Mouse (Mus musculus) ES-E14 (cell line): ENCODE measurements at regions not wholly inside any gene's neighbourhood (a gene's known extent, or its start where the extent isn't known, plus 50 kb on each side); places are given as distances from the start of the nearest gene placed in this dataset.

Experiments
- DNase-seq: peaks from one replicate; pipeline ENCODE4 v3.0.0-alpha.2; 2013; ENCODE audit warnings: low read depth, low spot score
- H3K27ac ChIP-seq: 2 replicates; pipeline ENCODE4 v1.5.1; 2012; ENCODE audit warnings: low read depth, mild to moderate bottlenecking, low read length, moderate library complexity, mixed read lengths; ENCODE audit not compliant: poor library complexity, insufficient read depth, severe bottlenecking
- H3K36me3 ChIP-seq: 2 replicates; pipeline ENCODE4 v1.6.1; 2012; ENCODE audit warnings: mild to moderate bottlenecking, low read length, moderate library complexity, mixed read lengths; ENCODE audit not compliant: control insufficient read depth, poor library complexity, insufficient read depth, severe bottlenecking
- H3K4me1 ChIP-seq, 2 experiments: fragments of 150-350 bp in 1 of 2; sonication (generic) in 1 of 2; 2 replicates each; pipeline ENCODE4 v1.6.1; 2012; ENCODE audit warnings: low read length in 2 of 2, mild to moderate bottlenecking in 1 of 2, mixed read lengths in 1 of 2; ENCODE audit not compliant: control insufficient read depth in 2 of 2, insufficient read depth in 2 of 2, poor library complexity in 1 of 2
- H3K4me3 ChIP-seq, 2 experiments: fragments of 150-350 bp in 1 of 2; sonication (generic) in 1 of 2; 2 replicates each; pipeline ENCODE4 v1.5.1; 2012; ENCODE audit warnings: low read length in 2 of 2, low read depth in 1 of 2, mild to moderate bottlenecking in 1 of 2, mixed read lengths in 1 of 2; ENCODE audit not compliant: insufficient read depth in 1 of 2, poor library complexity in 1 of 2, severe bottlenecking in 1 of 2
- H3K9ac ChIP-seq: 2 replicates; pipeline ENCODE4 v1.6.1; 2012; ENCODE audit warnings: low read depth, mild to moderate bottlenecking, low read length, mixed read lengths; ENCODE audit not compliant: poor library complexity, insufficient read depth, severe bottlenecking
- H3K9me3 ChIP-seq: fragments of 150-350 bp; sonication (generic); 2 replicates; pipeline ENCODE4 v1.6.1; 2012; ENCODE audit warnings: low read depth, mild to moderate bottlenecking, low read length; ENCODE audit not compliant: control insufficient read depth, insufficient read depth
- CHD2 ChIP-seq: IDR thresholded peaks from 2 replicates; pipeline ENCODE4 v1.6.1; 2014; ENCODE audit warnings: mild to moderate bottlenecking, low read depth, low read length, inconsistent platforms
- HCFC1 ChIP-seq: IDR thresholded peaks from 2 replicates; pipeline ENCODE4 v1.6.1; 2012; ENCODE audit warnings: low read length, inconsistent platforms, borderline replicate concordance; ENCODE audit not compliant: insufficient read depth
- MAFK ChIP-seq: IDR thresholded peaks from 2 replicates; pipeline ENCODE4 v1.6.1; 2014; ENCODE audit warnings: mild to moderate bottlenecking, low read depth, low read length, inconsistent platforms; ENCODE audit not compliant: insufficient read depth
- ZC3H11A ChIP-seq: IDR thresholded peaks from 2 replicates; pipeline ENCODE4 v1.6.1; 2012; ENCODE audit warnings: low read depth, mild to moderate bottlenecking, inconsistent platforms, low read length, borderline replicate concordance
- ZNF384 ChIP-seq: IDR thresholded peaks from 2 replicates; pipeline ENCODE4 v1.6.1; 2012; ENCODE audit warnings: low read depth, low read length, inconsistent platforms
- in situ Hi-C, 2 experiments: fragments of 600-800 bp; cut with MboI; formaldehyde crosslinking; loops; one replicate each; pipeline ENCODE4 v1.15.1; 2025; ENCODE audit warnings: low sequenced_read_pairs in 2 of 2, inconsistent platforms in 1 of 2; ENCODE audit not compliant: unreplicated experiment in 2 of 2

GRCm38 (mm10) chr1:83665326-83665725, 257.3 kb upstream of the Sphkap start:
- no peak for DNase-seq
- no peak overlapping the region for H3K9ac ChIP-seq
- in situ Hi-C loops, result no loop called here
- no peaks in the 10 kb centered on the region for H3K9me3 ChIP-seq
- H3K4me1 ChIP-seq, result no peaks in the 10 kb centered on the region
- no peak overlapping the region for H3K27ac ChIP-seq
- H3K4me3 ChIP-seq, result no peak overlapping the region
- TF ChIP-seq ZNF384 (no peak), MAFK (no peak), CHD2 (no peak), ZC3H11A (no peak), HCFC1 (no peak)
- no peaks in the 10 kb centered on the region for H3K36me3 ChIP-seq

- H3K4me3 ChIP-seq, result no peak overlapping the region
- no peak overlapping the region for H3K9ac ChIP-seq
- no peak for DNase-seq
- in situ Hi-C loops, result no loop called here
- H3K36me3 ChIP-seq, result no peaks in the 10 kb centered on the region
- TF ChIP-seq ZC3H11A, result no peak
- H3K4me1 ChIP-seq, result no peaks in the 10 kb centered on the region
- H3K27ac ChIP-seq, result no peak overlapping the region
- no peaks in the 10 kb centered on the region for H3K9me3 ChIP-seq
These were observed 254.1 kb upstream of the Sphkap start for GRCm38 (mm10) chr1:83661808-83662802.

- TF ChIP-seq ZC3H11A (no peak), HCFC1 (no peak), MAFK (no peak), ZNF384 (no peak), CHD2 (no peak)
- Histone ChIP-seq H3K4me3 (no peak overlapping the region), H3K9ac (no peak overlapping the region), H3K36me3 (no peaks in the 10 kb centered on the region), H3K27ac (no peak overlapping the region), H3K9me3 (no peaks in the 10 kb centered on the region), H3K4me1 (no peaks in the 10 kb centered on the region)
- no peak for DNase-seq
- in situ Hi-C loops, result no loop called here
These were observed 245.7 kb upstream of the Sphkap start for GRCm38 (mm10) chr1:83653661-83654060.

GRCm38 (mm10) chr1:83645606-83646005, 237.6 kb upstream of the Sphkap start:
- TF ChIP-seq CHD2 (no peak), ZC3H11A (no peak), ZNF384 (no peak), MAFK (no peak), HCFC1 (no peak)
- in situ Hi-C loops, result no loop called here
- Histone ChIP-seq H3K36me3 (no peaks in the 10 kb centered on the region), H3K4me1 (no peaks in the 10 kb centered on the region), H3K4me3 (no peak overlapping the region), H3K27ac (no peak overlapping the region), H3K9ac (no peak overlapping the region), H3K9me3 (no peaks in the 10 kb centered on the region)
- no peak for DNase-seq

GRCm38 (mm10) chr1:83642656-83643055, 234.7 kb upstream of the Sphkap start:
- Histone ChIP-seq H3K36me3 (no peaks in the 10 kb centered on the region), H3K27ac (no peak overlapping the region), H3K4me1 (no peaks in the 10 kb centered on the region), H3K4me3 (no peak overlapping the region), H3K9ac (no peak overlapping the region), H3K9me3 (no peaks in the 10 kb centered on the region)
- TF ChIP-seq CHD2, result no peak
- no peak for TF ChIP-seq ZNF384
- TF ChIP-seq ZC3H11A, result no peak
- TF ChIP-seq MAFK, result no peak
- TF ChIP-seq HCFC1, result no peak
- in situ Hi-C loops, result no loop called here
- DNase-seq, result no peak
